Mouse (Mus musculus) heart, embryonic 13.5 days (tissue): ENCODE results near the gene Uri1. TPM values are rescaled to one million over a fixed set of nuclear protein-coding genes. Genes with fewer than 3 reads are reported as not detected.

Experiments used
- ATAC-seq: fragments of 200-750 bp; cut with Nextera tagmentation; 2 replicates; pipeline ENCODE4 v1.8.0; 2017; ENCODE audit warnings: moderate TSS enrichment; ENCODE audit not compliant: insufficient number of reproducible peaks, low FRiP score, low TSS enrichment; ENCODE audit errors: extremely low read depth
- H3K27ac ChIP-seq: fragments of 300-500 bp; sonication (generic); replicated peaks from 2 replicates; pipeline ENCODE4 v1.5.1; 2015; ENCODE audit warnings: moderate library complexity, mild to moderate bottlenecking, inconsistent platforms
- H3K27me3 ChIP-seq: fragments of 300-500 bp; sonication (generic); replicated peaks from 2 replicates; pipeline ENCODE4 v1.6.1; 2015; ENCODE audit warnings: mild to moderate bottlenecking, inconsistent platforms
- H3K36me3 ChIP-seq: fragments of 300-500 bp; sonication (generic); 2 replicates; pipeline ENCODE4 v1.6.1; 2015; ENCODE audit warnings: mild to moderate bottlenecking, inconsistent platforms
- H3K4me1 ChIP-seq: fragments of 300-500 bp; sonication (generic); 2 replicates; pipeline ENCODE4 v1.6.1; 2015; ENCODE audit warnings: inconsistent platforms
- H3K4me2 ChIP-seq: fragments of 300-500 bp; sonication (generic); 2 replicates; pipeline ENCODE4 v1.6.1; 2015; ENCODE audit warnings: inconsistent platforms, mild to moderate bottlenecking, moderate library complexity
- H3K4me3 ChIP-seq: fragments of 300-500 bp; sonication (generic); 2 replicates; pipeline ENCODE4 v1.5.1; 2015; ENCODE audit warnings: moderate library complexity, mild to moderate bottlenecking, inconsistent platforms
- H3K9ac ChIP-seq: fragments of 300-500 bp; sonication (generic); 2 replicates; pipeline ENCODE4 v1.6.1; 2015; ENCODE audit warnings: inconsistent platforms, mild to moderate bottlenecking, moderate library complexity
- H3K9me3 ChIP-seq: fragments of 300-500 bp; sonication (generic); 2 replicates; pipeline ENCODE4 v1.6.1; 2016; ENCODE audit warnings: inconsistent platforms
- WGBS: fragments of 180-500 bp; shearing (Covaris S2); methylation state at CpG from one replicate; pipeline ENCODE4 v1.1.7; 2015; ENCODE audit warnings: mixed read lengths; 5-methylcytosine and 5-hydroxymethylcytosine counted together
- polyA plus RNA-seq: library from polyadenylated mRNA; unstranded; fragments of >200 nt; fragmentation: Nextera tagmentation; extraction: Ambion mirVana; gene quantifications from 2 replicates; pipeline ENCODE4 v1.2.1, GENCODE M21; 2015

Uri1 gene
- polyA plus RNA-seq, 1 experiment from 2014 or later = 30.1 TPM

- H3K9me3 ChIP-seq = peaks cover 3% of the 10 kb centered on the region; the same call in 1 of the 2 replicates
- 0 out of 2 replicates have a peak, but pooled peaks cover 16% of the 10 kb centered on the region for H3K27me3 ChIP-seq
- H3K4me1 ChIP-seq = no peaks in the 10 kb centered on the region
- H3K36me3 ChIP-seq = no peaks in the 10 kb centered on the region
- WGBS = 46% methylated on average over 10 of the region's 10 CpGs
- H3K27ac ChIP-seq = no peak overlapping the region
- ATAC-seq = no peak
- no peak overlapping the region for H3K9ac ChIP-seq
- no peak overlapping the region for H3K4me3 ChIP-seq
- no peak overlapping the region for H3K4me2 ChIP-seq
These were observed 104.4 kb downstream of the Uri1 start for GRCm38 (mm10) chr7:37918926-37919325.

GRCm38 (mm10) chr7:37916762-37917439 lies 106.5 kb downstream of the Uri1 start:
- WGBS = 56% methylated on average over 18 of the region's 18 CpGs
- no peak for ATAC-seq
- H3K27me3 ChIP-seq = 0 out of 2 replicates have a peak, but pooled peaks cover 16% of the 10 kb centered on the region
- no peaks in the 10 kb centered on the region for H3K4me1 ChIP-seq
- no peak overlapping the region for H3K27ac ChIP-seq
- no peak overlapping the region for H3K4me2 ChIP-seq
- no peaks in the 10 kb centered on the region for H3K36me3 ChIP-seq
- H3K4me3 ChIP-seq = no peak overlapping the region
- H3K9ac ChIP-seq = no peak overlapping the region
- H3K9me3 ChIP-seq = no peaks in the 10 kb centered on the region

- ATAC-seq = no peak
- no peaks in the 10 kb centered on the region for H3K9me3 ChIP-seq
- H3K27ac ChIP-seq = no peak overlapping the region
- no peak overlapping the region for H3K4me3 ChIP-seq
- H3K4me1 ChIP-seq = peaks cover 4% of the 10 kb centered on the region; the same call in 1 of the 2 replicates
- H3K36me3 ChIP-seq = no peaks in the 10 kb centered on the region
- no peak overlapping the region for H3K4me2 ChIP-seq
- WGBS = 46% methylated on average over 3 of the region's 3 CpGs
- H3K9ac ChIP-seq = no peak overlapping the region
- H3K27me3 ChIP-seq = 0 out of 2 replicates have a peak, but pooled peaks cover 3% of the 10 kb centered on the region
These were observed 111.6 kb downstream of the Uri1 start for GRCm38 (mm10) chr7:37911802-37912122.

- Histone ChIP-seq H3K4me3 (no peak overlapping the region), H3K4me2 (no peak overlapping the region), H3K4me1 (peaks cover 4% of the 10 kb centered on the region; the same call in 1 of the 2 replicates), H3K27me3 (no peaks in the 10 kb centered on the region), H3K9ac (no peak overlapping the region), H3K9me3 (no peaks in the 10 kb centered on the region), H3K36me3 (no peaks in the 10 kb centered on the region), H3K27ac (no peak overlapping the region)
- no peak for ATAC-seq
- WGBS = 31% methylated on average over 5 of the region's 5 CpGs
These were observed 112.1 kb downstream of the Uri1 start for GRCm38 (mm10) chr7:37911114-37911801.

- ATAC-seq = no peak
- peaks cover 4% of the 10 kb centered on the region; the same call in 1 of the 2 replicates for H3K4me1 ChIP-seq
- no peaks in the 10 kb centered on the region for H3K9me3 ChIP-seq
- H3K27ac ChIP-seq = no peak overlapping the region
- no peak overlapping the region for H3K9ac ChIP-seq
- H3K4me2 ChIP-seq = no peak overlapping the region
- no peaks in the 10 kb centered on the region for H3K27me3 ChIP-seq
- 86% methylated on average over 9 of the region's 9 CpGs for WGBS
- H3K4me3 ChIP-seq = no peak overlapping the region
- no peaks in the 10 kb centered on the region for H3K36me3 ChIP-seq
These were observed 113.2 kb downstream of the Uri1 start for GRCm38 (mm10) chr7:37910161-37910560.

Other genes starting within 250 kb of the Uri1 start
- gene Zfp536, start 249.9 kb downstream of the Uri1 start, polyA plus RNA-seq = 4.3 and 5.0 TPM in 2 replicates
- gene Ccne1, start 84.0 kb upstream of the Uri1 start, polyA plus RNA-seq = 40.9 and 44.5 TPM in 2 replicates
- gene 1600014C10Rik, start 159.7 kb upstream of the Uri1 start, polyA plus RNA-seq = 11.9 and 12.4 TPM in 2 replicates
- gene Plekhf1, start 204.5 kb upstream of the Uri1 start, polyA plus RNA-seq = 2.2 and 2.7 TPM in 2 replicates
- 36.8 and 37.4 TPM in 2 replicates for gene Pop4, start 247.9 kb upstream of the Uri1 start, polyA plus RNA-seq